Mouse (Mus musculus): Measurements from ENCODE around the gene Csnk1e. TPM values are rescaled to one million over a fixed set of nuclear protein-coding genes. Genes with fewer than 3 reads are reported as not detected.

The Csnk1e gene
- polyA plus RNA-seq, 1 experiment from 2014 or later, result 7.5 TPM

DNA sequence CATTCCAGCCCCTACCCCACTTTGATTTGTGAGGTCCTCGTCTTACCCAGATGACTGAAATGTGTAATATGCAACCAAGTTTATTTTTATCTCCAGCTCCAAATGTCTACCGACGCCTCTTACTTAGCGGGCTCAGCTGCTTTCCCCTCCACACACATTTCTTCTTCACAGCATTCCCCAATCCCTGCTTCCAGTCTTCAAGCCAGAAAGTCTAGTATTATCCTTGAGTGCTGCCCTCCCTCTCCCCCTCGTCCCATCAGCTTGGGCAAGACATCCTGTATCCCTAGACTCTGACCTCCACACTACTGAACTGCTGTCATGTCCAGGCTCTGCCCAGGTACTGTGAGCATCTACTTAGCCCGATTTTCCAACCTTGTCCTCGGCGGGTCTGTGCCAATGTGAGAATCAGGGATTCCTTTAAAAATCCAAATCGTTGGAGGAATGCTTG lies 51.6 kb downstream of the Csnk1e start:
- peak overlapping the region; percentile 73 for H3K9ac ChIP-seq (replicated peaks)
- H3K4me3 ChIP-seq (ENCODE audit: low read depth, low read length), result peak overlapping the region; percentile 79
- TF ChIP-seq EP300 (IDR thresholded peaks at IDR 0.05; ENCODE audit: low read depth), result no peak
- TF ChIP-seq CTCF (IDR thresholded peaks at IDR 0.05; ENCODE audit: low read depth), result no peak
- peak overlapping the region; percentile 95 for H3K4me2 ChIP-seq (ENCODE audit: low read depth, low read length)
- peak overlapping the region; percentile 7 for H3K27ac ChIP-seq (ENCODE audit: low read depth)
- H3K36me3 ChIP-seq (replicated peaks; ENCODE audit: insufficient read depth, low read length), result no peaks in the 10 kb centered on the region
- WGBS (ENCODE audit: insufficient replicate concordance), result 16% methylated on average over 9 of the region's 9 CpGs
- no peak for ATAC-seq
- DNase-seq, result no peak
- H3K27me3 ChIP-seq (ENCODE audit: insufficient read depth, low read length), result no peaks in the 10 kb centered on the region
- H3K9me3 ChIP-seq (ENCODE audit: low read length), result no peaks in the 10 kb centered on the region
- peaks cover 24% of the 10 kb centered on the region for H3K4me1 ChIP-seq (ENCODE audit: insufficient read depth)

DNA sequence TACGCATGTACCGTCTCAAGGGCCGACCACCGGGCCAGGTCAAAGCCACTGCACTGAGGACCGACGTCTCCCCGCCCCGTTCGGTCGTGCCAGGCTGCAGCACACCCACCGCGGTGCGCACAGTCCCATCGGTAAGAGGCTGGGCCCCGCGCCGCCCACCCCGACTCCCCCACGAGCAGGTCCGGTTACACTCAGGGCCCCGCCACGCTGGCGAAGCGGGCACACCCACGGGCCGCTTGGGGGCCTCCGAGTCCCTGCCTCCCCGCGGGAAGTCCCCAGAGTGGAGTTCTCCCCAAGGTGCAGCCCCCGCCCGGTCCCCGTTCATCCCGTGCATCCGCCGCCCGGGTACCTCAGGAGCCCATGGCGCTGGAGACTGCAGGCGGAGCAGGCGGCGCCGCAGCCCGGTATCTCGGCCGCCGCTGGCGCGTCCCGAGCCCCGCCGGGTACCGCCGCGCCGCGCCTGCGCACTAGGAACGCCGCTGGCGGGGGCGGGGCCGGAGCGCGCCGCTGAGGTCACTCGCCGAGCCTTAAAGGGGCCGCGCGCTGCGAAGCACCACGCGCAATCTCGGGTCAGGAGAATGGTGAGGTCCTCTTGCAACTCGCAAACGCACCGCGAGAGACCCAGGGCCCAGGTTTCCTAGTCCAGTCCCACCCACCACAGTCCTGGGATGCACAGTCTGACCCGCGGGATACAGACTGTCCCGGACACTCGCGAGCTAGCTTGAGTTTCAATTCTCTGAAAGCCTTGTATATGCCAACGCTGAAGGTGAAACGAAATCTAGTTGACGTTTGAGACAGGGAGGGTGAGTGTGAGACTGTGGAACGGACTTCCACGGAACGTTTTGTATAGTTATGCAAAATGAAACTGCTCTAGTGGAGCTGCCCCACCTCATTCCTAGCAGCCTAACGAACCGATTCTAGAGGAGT lies 52.3 kb downstream of the Csnk1e start, which contains the start of gene Tmem184b:
Gene Tmem184b, minus strand, starts transcription at position 734 of the 927 bp plus-strand sequence.
- peak; percentile 8; the same call in 1 of the 2 replicates for TF ChIP-seq EP300 (IDR thresholded peaks at IDR 0.05; ENCODE audit: low read depth)
- TF ChIP-seq CTCF (IDR thresholded peaks at IDR 0.05; ENCODE audit: low read depth), result no peak
- H3K4me3 ChIP-seq (ENCODE audit: low read depth, low read length), result peak within 1 kb of the TSS; percentile 79
- no peaks in the 10 kb centered on the region for H3K9me3 ChIP-seq (ENCODE audit: low read length)
- peak; percentile 94 for ATAC-seq
- H3K4me2 ChIP-seq (ENCODE audit: low read depth, low read length), result peak within 1 kb of the TSS; percentile 95
- H3K27me3 ChIP-seq (ENCODE audit: insufficient read depth, low read length), result no peaks in the 10 kb centered on the region
- peak; percentile 87 for DNase-seq
- peaks cover 24% of the 10 kb centered on the region for H3K4me1 ChIP-seq (ENCODE audit: insufficient read depth)
- no peaks in the 10 kb centered on the region for H3K36me3 ChIP-seq (replicated peaks; ENCODE audit: insufficient read depth, low read length)
- 2% methylated on average over 59 of the region's 90 CpGs for WGBS (ENCODE audit: insufficient replicate concordance)
- H3K9ac ChIP-seq (replicated peaks), result peak within 1 kb of the TSS; percentile 73
- peak within 1 kb of the TSS; percentile 7 for H3K27ac ChIP-seq (ENCODE audit: low read depth)

DNA sequence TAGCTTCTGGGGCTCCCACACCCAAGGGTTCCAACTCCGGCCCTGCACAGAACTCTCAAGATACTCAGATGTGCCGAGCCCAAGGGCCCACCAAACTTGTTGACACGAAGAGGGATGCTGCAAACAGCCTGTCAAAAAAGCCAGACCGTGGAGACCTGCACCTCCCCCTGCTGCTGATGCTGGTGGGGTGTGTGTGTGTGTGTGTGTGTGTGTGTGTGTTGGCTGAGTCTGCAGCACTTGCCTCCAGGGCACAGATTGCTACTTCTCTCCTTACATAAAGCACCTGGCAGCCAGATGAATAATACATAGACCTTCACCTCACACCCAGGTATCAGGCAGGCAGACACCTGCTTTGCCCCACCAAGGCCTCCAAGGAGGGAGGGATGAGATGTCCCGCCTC lies 53.2 kb downstream of the Csnk1e start:
- H3K9me3 ChIP-seq (ENCODE audit: low read length), result no peaks in the 10 kb centered on the region
- peak overlapping the region; percentile 79 for H3K4me3 ChIP-seq (ENCODE audit: low read depth, low read length)
- H3K36me3 ChIP-seq (replicated peaks; ENCODE audit: insufficient read depth, low read length), result no peaks in the 10 kb centered on the region
- H3K4me1 ChIP-seq (ENCODE audit: insufficient read depth), result peaks cover 24% of the 10 kb centered on the region
- no peaks in the 10 kb centered on the region for H3K27me3 ChIP-seq (ENCODE audit: insufficient read depth, low read length)
- WGBS (ENCODE audit: insufficient replicate concordance), result 34% methylated on average over 5 of the region's 5 CpGs
- TF ChIP-seq CTCF (IDR thresholded peaks at IDR 0.05; ENCODE audit: low read depth) (no peak), EP300 (IDR thresholded peaks at IDR 0.05; ENCODE audit: low read depth) (no peak)
- DNase-seq (no peak), ATAC-seq (no peak)
- no peak overlapping the region for H3K27ac ChIP-seq (ENCODE audit: low read depth)
- H3K4me2 ChIP-seq (ENCODE audit: low read depth, low read length), result peak overlapping the region; percentile 95
- peak overlapping the region; percentile 73; the same call in 1 of the 2 replicates for H3K9ac ChIP-seq (replicated peaks)

DNA sequence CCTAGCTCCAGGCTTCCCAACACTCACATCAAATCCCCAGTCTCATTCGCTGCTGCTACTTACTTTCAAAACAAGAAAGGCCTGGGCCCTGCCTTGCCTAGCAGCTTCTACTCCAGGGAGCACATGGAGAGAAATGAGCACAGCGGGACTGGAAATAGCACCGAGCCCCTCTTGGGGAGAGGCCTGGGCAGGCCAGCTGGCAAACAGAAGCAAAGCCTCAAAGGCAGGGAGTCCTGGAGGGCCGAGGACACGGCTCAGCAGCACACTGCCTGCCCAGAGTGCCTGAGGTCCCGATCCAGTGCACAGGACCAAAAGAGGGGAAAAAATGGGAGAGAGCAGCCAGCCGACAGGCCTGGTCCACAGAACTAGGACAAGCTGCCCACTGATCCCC lies 54.4 kb downstream of the Csnk1e start:
- TF ChIP-seq CTCF (IDR thresholded peaks at IDR 0.05; ENCODE audit: low read depth), result no peak
- no peak for TF ChIP-seq EP300 (IDR thresholded peaks at IDR 0.05; ENCODE audit: low read depth)
- Histone ChIP-seq H3K4me1 (ENCODE audit: insufficient read depth) (peaks cover 24% of the 10 kb centered on the region), H3K4me3 (ENCODE audit: low read depth, low read length) (no peak overlapping the region), H3K4me2 (ENCODE audit: low read depth, low read length) (no peak overlapping the region), H3K9me3 (ENCODE audit: low read length) (no peaks in the 10 kb centered on the region), H3K27ac (ENCODE audit: low read depth) (0 out of 2 replicates have a peak overlapping the region, but pooled peaks have one; percentile 3), H3K36me3 (replicated peaks; ENCODE audit: insufficient read depth, low read length) (no peaks in the 10 kb centered on the region), H3K27me3 (ENCODE audit: insufficient read depth, low read length) (no peaks in the 10 kb centered on the region), H3K9ac (replicated peaks) (no peak overlapping the region)
- no peak for ATAC-seq
- no peak for DNase-seq
- 74% methylated on average over 7 of the region's 7 CpGs for WGBS (ENCODE audit: insufficient replicate concordance)

DNA sequence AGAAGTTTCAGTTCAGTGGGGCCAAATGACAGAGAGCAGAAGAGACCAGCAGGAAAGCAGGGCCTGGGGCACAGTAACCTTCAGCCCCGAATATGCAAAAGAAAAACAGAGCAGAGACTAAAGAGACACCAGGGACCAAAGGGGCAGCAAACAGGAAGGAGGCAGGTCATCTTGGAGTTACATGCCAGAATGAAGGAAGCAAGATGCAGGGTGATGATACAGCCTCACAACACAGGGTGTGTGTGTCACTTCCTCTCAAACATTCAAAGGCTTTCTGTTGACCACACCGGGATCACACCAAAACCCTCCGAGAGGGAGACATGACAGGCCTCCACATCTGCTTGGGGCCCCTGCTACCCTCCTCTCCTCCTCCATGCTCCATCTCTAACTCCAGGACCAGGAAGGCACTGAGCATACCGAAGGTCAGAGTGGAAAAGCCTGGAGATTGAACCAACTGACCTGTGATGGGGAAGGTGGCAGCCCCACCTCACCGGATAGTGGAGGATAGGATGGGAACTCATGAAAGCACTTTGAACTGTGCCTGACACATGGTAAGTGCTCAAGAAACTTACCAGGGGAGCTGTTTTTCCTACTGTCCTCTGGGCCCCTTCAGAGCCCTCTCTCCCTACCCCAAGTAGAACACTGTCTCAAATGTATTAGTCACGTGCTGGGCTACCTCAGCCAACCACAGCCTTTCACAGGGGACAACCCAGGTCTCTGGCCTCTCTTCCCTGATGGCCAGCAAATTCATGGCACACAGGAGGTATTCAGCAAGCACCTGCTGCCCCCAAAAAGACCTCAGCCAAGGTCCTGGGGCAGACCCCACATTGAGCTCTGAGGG lies 55.0 kb downstream of the Csnk1e start:
- Histone ChIP-seq H3K9me3 (ENCODE audit: low read length) (no peaks in the 10 kb centered on the region), H3K4me2 (ENCODE audit: low read depth, low read length) (no peak overlapping the region), H3K27ac (ENCODE audit: low read depth) (0 out of 2 replicates have a peak overlapping the region, but pooled peaks have one; percentile 3), H3K9ac (replicated peaks) (no peak overlapping the region), H3K27me3 (ENCODE audit: insufficient read depth, low read length) (no peaks in the 10 kb centered on the region), H3K36me3 (replicated peaks; ENCODE audit: insufficient read depth, low read length) (no peaks in the 10 kb centered on the region), H3K4me1 (ENCODE audit: insufficient read depth) (peaks cover 24% of the 10 kb centered on the region), H3K4me3 (ENCODE audit: low read depth, low read length) (no peak overlapping the region)
- ATAC-seq (no peak), DNase-seq (no peak)
- 41% methylated on average over 6 of the region's 6 CpGs for WGBS (ENCODE audit: insufficient replicate concordance)
- no peak for TF ChIP-seq CTCF (IDR thresholded peaks at IDR 0.05; ENCODE audit: low read depth)
- TF ChIP-seq EP300 (IDR thresholded peaks at IDR 0.05; ENCODE audit: low read depth), result no peak
